In genomic region chr6:145187093-145188088, GRCm38 (mm10) we compare ENCODE assay signal across 8 mouse cellular contexts. TPM values are rescaled to one million over a fixed set of nuclear protein-coding genes. Genes with fewer than 3 reads are reported as not detected.
DNase-seq lines count a peak whose midpoint lies in the region; ATAC-seq and TF ChIP-seq lines count a peak whose summit lies in the region.

No protein-coding gene starts in this region.

- DNase-seq in lung, embryonic 14.5 days = peak; percentile 84
- DNase-seq in lung, postnatal 14 days = no peak
- peak; percentile 37 for DNase-seq in cerebellum, adult 9-11 months
- DNase-seq in frontal cortex, postnatal 14 days (ENCODE audit: low spot score in 2 of 2) = peak; percentile 24 to 35
- peak; percentile 32 to 57 for DNase-seq in kidney, postnatal 4 days
- DNase-seq in gastrocnemius, adult 8-10 months (ENCODE audit: low spot score in 2 of 2) = no peak

- WGBS in lung, embryonic 14.5 days = 58% methylated on average over 27 of the region's 27 CpGs
- 50% methylated on average over 27 of the region's 27 CpGs for WGBS in liver, embryonic 15.5 days (ENCODE audit: insufficient replicate concordance)
- 54% methylated on average over 27 of the region's 27 CpGs for WGBS in olfactory bulb, adult 2 months

- no peaks in the 10 kb centered on the region for H3K4me1 ChIP-seq in lung, embryonic 14.5 days (ENCODE audit: insufficient read depth)
- H3K4me1 ChIP-seq in liver, embryonic 15.5 days (replicated peaks) = peaks cover 2% of the 10 kb centered on the region; the same call in 1 of the 2 replicates
- H3K4me1 ChIP-seq in olfactory bulb, adult 2 months (ENCODE audit: control insufficient read depth, insufficient read depth, low read length) = no peaks in the 10 kb centered on the region

- ATAC-seq in lung, embryonic 14.5 days (ENCODE audit: insufficient read depth) = no peak
- ATAC-seq in liver, embryonic 15.5 days (ENCODE audit: insufficient read depth) = no peak

- H3K27me3 ChIP-seq in lung, embryonic 14.5 days (ENCODE audit: insufficient read depth, low read length) = no peaks in the 10 kb centered on the region
- no peaks in the 10 kb centered on the region for H3K27me3 ChIP-seq in liver, embryonic 15.5 days

- no peaks in the 10 kb centered on the region for H3K9me3 ChIP-seq in lung, embryonic 14.5 days (ENCODE audit: low read depth, low read length)
- no peaks in the 10 kb centered on the region for H3K9me3 ChIP-seq in liver, embryonic 15.5 days (replicated peaks)

- peak overlapping the region; percentile 50 for H3K4me2 ChIP-seq in lung, embryonic 14.5 days
- H3K4me2 ChIP-seq in liver, embryonic 15.5 days = peak overlapping the region; percentile 54

- no peak overlapping the region for H3K27ac ChIP-seq in lung, embryonic 14.5 days (ENCODE audit: low read depth)
- H3K27ac ChIP-seq in liver, embryonic 15.5 days (replicated peaks) = no peak overlapping the region
- peak overlapping the region; percentile 19 for H3K27ac ChIP-seq in olfactory bulb, adult 2 months (ENCODE audit: insufficient read depth, low read depth, low read length)

- TF ChIP-seq POLR2A in olfactory bulb, adult 2 months (IDR thresholded peaks at IDR 0.05; ENCODE audit: insufficient read depth, low read depth, low read length) = no peak

- no peaks in the 10 kb centered on the region for H3K36me3 ChIP-seq in lung, embryonic 14.5 days (ENCODE audit: insufficient read depth)
- H3K36me3 ChIP-seq in liver, embryonic 15.5 days (replicated peaks) = no peaks in the 10 kb centered on the region

- H3K4me3 ChIP-seq in lung, embryonic 14.5 days (ENCODE audit: low read depth, low read length) = peak overlapping the region; percentile 22
- peak overlapping the region; percentile 26 for H3K4me3 ChIP-seq in liver, embryonic 15.5 days (replicated peaks)
- peak overlapping the region; percentile 37 for H3K4me3 ChIP-seq in olfactory bulb, adult 2 months (ENCODE audit: insufficient read depth, low read depth, low read length)

- peak; percentile 41 for TF ChIP-seq CTCF in lung, embryonic 14.5 days (IDR thresholded peaks at IDR 0.05; ENCODE audit: low read depth)
- no peak for TF ChIP-seq CTCF in olfactory bulb, adult 2 months (IDR thresholded peaks at IDR 0.05; ENCODE audit: insufficient read depth, low read depth, low read length)

- H3K9ac ChIP-seq in lung, embryonic 14.5 days = peak overlapping the region; percentile 11; the same call in 1 of the 2 replicates
- no peak overlapping the region for H3K9ac ChIP-seq in liver, embryonic 15.5 days

RNA-seq across cellular contexts. Expression of gene Casc1, which starts 23.4 kb away (rescaled TPM):
- 0.50 and 0.77 TPM in 2 replicates for polyA plus RNA-seq in lung, embryonic 14.5 days (2014; fragmentation: Nextera tagmentation; extraction: Ambion mirVana)
- 0.10 and 0.13 TPM in 2 replicates for polyA plus RNA-seq in liver, embryonic 15.5 days (2015; fragmentation: Nextera tagmentation; extraction: Ambion mirVana)
- not detected in 2 replicates for polyA plus RNA-seq in olfactory bulb, adult 2 months (2012; ENCODE audit: insufficient read depth, insufficient read length, low replicate concordance, missing spikeins)
- total RNA-seq in gastrocnemius, adult 8-10 months (2022) = under 1 TPM in 2 of 4 experiments, not detected in 2; 0.15 to 0.17 TPM

RNA-seq across cellular contexts. Expression of gene Etfrf1, which starts 23.5 kb away (rescaled TPM):
- 23.9 and 24.5 TPM in 2 replicates for polyA plus RNA-seq in lung, embryonic 14.5 days (2014; fragmentation: Nextera tagmentation; extraction: Ambion mirVana)
- polyA plus RNA-seq in liver, embryonic 15.5 days (2015; fragmentation: Nextera tagmentation; extraction: Ambion mirVana) = 15.4 and 15.7 TPM in 2 replicates
- not detected in 2 replicates for polyA plus RNA-seq in olfactory bulb, adult 2 months (2012; ENCODE audit: insufficient read depth, insufficient read length, low replicate concordance, missing spikeins)
- total RNA-seq in gastrocnemius, adult 8-10 months (2022) = 10 to 100 TPM; 50.3 to 54.7 (median 52.4) TPM

Comparison
In these comparisons a context has a peak if more than half of its experiments do, and no peak if none do; other contexts are left out.
1. DNase-seq: peak in lung, embryonic 14.5 days (single experiment), cerebellum, adult 9-11 months (single experiment), frontal cortex, postnatal 14 days (2 of 2) and kidney, postnatal 4 days (2 of 2); none in lung, postnatal 14 days (single experiment) and gastrocnemius, adult 8-10 months (0 of 2).
2. Peak in every context shown above with its lines, with median percentiles within 50 percentile points of each other: H3K4me3 ChIP-seq.